Mouse (Mus musculus) macrophage (primary cell): ENCODE data around the gene Gapvd1. TPM values are rescaled to one million over a fixed set of nuclear protein-coding genes. Genes with fewer than 3 reads are reported as not detected.
A peak's percentile ranks its signal among the peaks of the same experiment; 100 is the strongest.
"Not testable (repeated sequence)": the region's sequence is repeated elsewhere in the genome, so short reads cannot be mapped to it uniquely, and the experiment has no call there.

Experiments
- H3K27ac ChIP-seq: fragments of 350-480 bp; formaldehyde crosslinking; 2 replicates; pipeline ENCODE4 v1.9.0; 2021
- H3K36me3 ChIP-seq: fragments of 350-480 bp; formaldehyde crosslinking; 2 replicates; pipeline ENCODE4 v1.9.0; 2021; ENCODE audit errors: inconsistent target
- H3K4me3 ChIP-seq: fragments of 350-480 bp; formaldehyde crosslinking; 2 replicates; pipeline ENCODE4 v1.9.0; 2021; ENCODE audit errors: inconsistent target
- H3K79me2 ChIP-seq: fragments of 350-480 bp; formaldehyde crosslinking; 2 replicates; pipeline ENCODE4 v1.9.0; 2021; ENCODE audit errors: inconsistent target
- WGBS: methylation state at CpG from one replicate; pipeline ENCODE4 v1.1.7; 2026; ENCODE audit warnings: inconsistent platforms; ENCODE audit not compliant: missing documents; 5-methylcytosine and 5-hydroxymethylcytosine counted together
- polyA plus RNA-seq: library from polyadenylated mRNA; stranded (reverse); fragments of 250-400 nt; gene quantifications from 3 replicates; pipeline ENCODE4 v1.2.4, GENCODE M21; 2018; ENCODE audit warnings: inconsistent platforms

The Gapvd1 gene
- polyA plus RNA-seq, 1 experiment from 2014 or later = 66.7 TPM

GRCm38 (mm10) chr2:34783064-34784020, 28.3 kb upstream of the Gapvd1 start:
- Histone ChIP-seq H3K4me3 (no peak overlapping the region), H3K27ac (no peak overlapping the region), H3K36me3 (peaks cover 14% of the 10 kb centered on the region; the same call in 1 of the 2 replicates), H3K79me2 (peaks cover 6% of the 10 kb centered on the region; the same call in 1 of the 2 replicates)
- 97% methylated on average over 14 of the region's 14 CpGs for WGBS

- Histone ChIP-seq H3K36me3 (peaks cover 42% of the 10 kb centered on the region), H3K79me2 (peaks cover 66% of the 10 kb centered on the region), H3K27ac (no peak overlapping the region), H3K4me3 (no peak overlapping the region)
- 67% methylated on average over 1 of the region's 1 CpGs for WGBS
Measured at GRCm38 (mm10) chr2:34777237-34777868, 22.3 kb upstream of the Gapvd1 start.

GRCm38 (mm10) chr2:34774493-34774892, 19.5 kb upstream of the Gapvd1 start:
- 90% methylated on average over 6 of the region's 6 CpGs for WGBS
- Histone ChIP-seq H3K79me2 (peaks cover 88% of the 10 kb centered on the region), H3K4me3 (peak overlapping the region; percentile 81), H3K27ac (no peak overlapping the region), H3K36me3 (peaks cover 42% of the 10 kb centered on the region)

GRCm38 (mm10) chr2:34773673-34774072, 18.6 kb upstream of the Gapvd1 start:
- Histone ChIP-seq H3K4me3 (peak overlapping the region; percentile 81), H3K79me2 (peaks cover 85% of the 10 kb centered on the region), H3K27ac (no peak overlapping the region), H3K36me3 (peaks cover 42% of the 10 kb centered on the region)
- WGBS = 87% methylated on average over 4 of the region's 4 CpGs

GRCm38 (mm10) chr2:34772252-34773235, 17.5 kb upstream of the Gapvd1 start:
- Histone ChIP-seq H3K27ac (peak overlapping the region; percentile 63), H3K79me2 (peaks cover 74% of the 10 kb centered on the region), H3K4me3 (peak overlapping the region; percentile 81), H3K36me3 (peaks cover 42% of the 10 kb centered on the region)
- WGBS = 1% methylated on average over 50 of the region's 50 CpGs

- peak within 1 kb of the TSS; percentile 95 for H3K27ac ChIP-seq
- H3K36me3 ChIP-seq = peaks cover 32% of the 10 kb centered on the region
- peaks cover 65% of the 10 kb centered on the region for H3K79me2 ChIP-seq
- 1% methylated on average over 60 of the region's 60 CpGs for WGBS
- peak within 1 kb of the TSS; percentile 81 for H3K4me3 ChIP-seq
Measured at GRCm38 (mm10) chr2:34771368-34772226, 16.6 kb upstream of the Gapvd1 start, which contains the start of gene Hspa5. Gene Hspa5 (plus strand): TSS chr2:34771970.

- peaks cover 29% of the 10 kb centered on the region for H3K36me3 ChIP-seq
- H3K27ac ChIP-seq = peak overlapping the region; percentile 95
- H3K79me2 ChIP-seq = peaks cover 58% of the 10 kb centered on the region
- peak overlapping the region; percentile 81 for H3K4me3 ChIP-seq
- WGBS = 3% methylated on average over 5 of the region's 6 CpGs
Measured at GRCm38 (mm10) chr2:34770951-34771350, 15.9 kb upstream of the Gapvd1 start.

GRCm38 (mm10) chr2:34770049-34770448, 15.0 kb upstream of the Gapvd1 start:
- Histone ChIP-seq H3K36me3 (peaks cover 20% of the 10 kb centered on the region), H3K27ac (peak overlapping the region; percentile 95; the same call in 1 of the 2 replicates), H3K79me2 (peaks cover 49% of the 10 kb centered on the region), H3K4me3 (no peak overlapping the region)
- WGBS = 83% methylated on average over 2 of the region's 2 CpGs

GRCm38 (mm10) chr2:34764801-34765200, 9.8 kb upstream of the Gapvd1 start:
- 79% methylated on average over 8 of the region's 12 CpGs for WGBS

GRCm38 (mm10) chr2:34762872-34763271, 7.8 kb upstream of the Gapvd1 start:
- WGBS = 89% methylated on average over 1 of the region's 2 CpGs
- H3K4me3 ChIP-seq = no peak overlapping the region
- no peaks in the 10 kb centered on the region for H3K79me2 ChIP-seq
- H3K36me3 ChIP-seq = no peaks in the 10 kb centered on the region
- no peak overlapping the region for H3K27ac ChIP-seq

More at GRCm38 (mm10) chr2:34764801-34765200, 9.8 kb upstream of the Gapvd1 start:
- H3K4me3 ChIP-seq = no peak overlapping the region
- no peak overlapping the region for H3K27ac ChIP-seq
- H3K79me2 ChIP-seq = no peaks in the 10 kb centered on the region; the same call in 1 of the 2 replicates
- no peaks in the 10 kb centered on the region for H3K36me3 ChIP-seq

GRCm38 (mm10) chr2:34762174-34762573, 7.1 kb upstream of the Gapvd1 start:
- Histone ChIP-seq H3K4me3 (no peak overlapping the region), H3K27ac (no peak overlapping the region), H3K79me2 (no peaks in the 10 kb centered on the region), H3K36me3 (no peaks in the 10 kb centered on the region)
- WGBS = 85% methylated on average over 2 of the region's 2 CpGs

GRCm38 (mm10) chr2:34761272-34761671, 6.2 kb upstream of the Gapvd1 start:
- not testable (repeated sequence) for H3K79me2 ChIP-seq, H3K4me3 ChIP-seq, H3K36me3 ChIP-seq, H3K27ac ChIP-seq
- WGBS = 92% methylated on average over 4 of the region's 5 CpGs

GRCm38 (mm10) chr2:34757341-34757740, 2.3 kb upstream of the Gapvd1 start:
- H3K36me3 ChIP-seq = no peaks in the 10 kb centered on the region
- H3K27ac ChIP-seq = no peak overlapping the region
- 100% methylated on average over 1 of the region's 1 CpGs for WGBS
- H3K79me2 ChIP-seq = peaks cover 14% of the 10 kb centered on the region
- H3K4me3 ChIP-seq = no peak overlapping the region
